Mouse (Mus musculus) layer of hippocampus, adult 11-12 months (tissue): ENCODE results near the gene Cbfa2t3.

ENCODE experiments used
- DNase-seq: peaks from one replicate; pipeline ENCODE4 v3.0.0; 2022; ENCODE audit warnings: low spot score

Cbfa2t3 gene

GRCm38 (mm10) chr8:122606810-122607209 lies 92.1 kb downstream of the Cbfa2t3 start:
- no peak for DNase-seq

DNA sequence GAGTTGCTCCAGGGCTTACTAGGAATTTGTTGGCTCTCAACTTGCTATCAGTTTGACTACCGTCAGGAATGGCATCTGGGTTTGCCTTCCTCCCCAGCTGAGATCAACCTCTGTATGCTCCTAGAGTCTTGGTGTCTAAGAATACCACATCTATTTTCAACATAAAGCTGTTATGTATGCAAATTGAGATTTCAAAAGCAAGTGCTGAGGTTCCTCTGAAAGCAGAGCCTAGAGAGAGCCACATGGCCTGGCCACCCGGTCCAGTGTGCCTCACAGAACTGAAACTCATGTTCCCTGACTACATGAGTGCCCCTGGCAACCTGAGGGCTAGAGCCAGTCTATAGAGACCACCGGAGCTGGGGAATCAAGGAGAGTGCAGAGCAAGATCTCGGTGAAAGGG lies 93.5 kb downstream of the Cbfa2t3 start:
- no peak for DNase-seq

DNA sequence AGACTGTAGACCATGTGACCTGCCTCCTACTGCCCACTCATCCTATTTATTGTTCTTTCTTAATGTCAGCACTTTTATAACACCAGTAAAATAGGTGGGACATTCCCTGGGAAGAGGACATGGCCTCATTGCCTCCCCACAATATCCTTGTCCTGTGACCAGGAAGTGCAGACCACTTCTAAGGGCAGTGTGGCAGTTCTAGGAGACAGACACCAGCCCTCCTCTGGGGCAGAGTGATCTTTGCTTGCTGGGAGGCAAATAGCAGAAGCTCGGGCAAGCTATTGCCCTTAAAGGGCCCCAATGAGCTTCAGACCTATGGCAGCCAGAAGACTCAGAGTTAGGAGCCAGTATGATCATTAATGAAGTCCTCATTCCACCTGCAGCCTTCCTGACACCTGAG lies 94.3 kb downstream of the Cbfa2t3 start:
- no peak for DNase-seq

- no peak for DNase-seq
Measured at GRCm38 (mm10) chr8:122600666-122601065, 98.2 kb downstream of the Cbfa2t3 start.

- DNase-seq, result no peak
Measured at GRCm38 (mm10) chr8:122596031-122596430, 102.9 kb downstream of the Cbfa2t3 start.

GRCm38 (mm10) chr8:122593783-122594507 lies 105.0 kb downstream of the Cbfa2t3 start:
- no peak for DNase-seq

DNA sequence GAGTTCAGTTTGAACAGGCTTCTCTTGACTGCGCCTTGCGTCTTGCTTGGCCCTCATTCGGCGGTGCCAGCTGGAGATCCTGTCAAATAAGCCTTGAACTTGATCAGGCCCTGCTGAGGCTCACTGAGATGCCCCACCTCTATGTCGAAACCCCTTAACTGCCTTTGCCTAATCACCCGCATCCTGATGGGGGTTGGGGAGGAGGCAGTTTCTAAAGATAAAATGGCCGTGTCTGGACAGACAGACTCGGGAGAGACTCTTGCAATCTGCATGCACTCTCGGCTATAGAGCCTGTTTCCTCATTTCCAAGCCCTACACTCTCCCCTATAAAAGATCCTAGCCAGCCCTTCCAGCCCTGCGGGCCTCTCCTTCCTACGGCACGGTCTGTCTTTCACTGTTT lies 105.7 kb downstream of the Cbfa2t3 start:
- DNase-seq, result no peak

DNA sequence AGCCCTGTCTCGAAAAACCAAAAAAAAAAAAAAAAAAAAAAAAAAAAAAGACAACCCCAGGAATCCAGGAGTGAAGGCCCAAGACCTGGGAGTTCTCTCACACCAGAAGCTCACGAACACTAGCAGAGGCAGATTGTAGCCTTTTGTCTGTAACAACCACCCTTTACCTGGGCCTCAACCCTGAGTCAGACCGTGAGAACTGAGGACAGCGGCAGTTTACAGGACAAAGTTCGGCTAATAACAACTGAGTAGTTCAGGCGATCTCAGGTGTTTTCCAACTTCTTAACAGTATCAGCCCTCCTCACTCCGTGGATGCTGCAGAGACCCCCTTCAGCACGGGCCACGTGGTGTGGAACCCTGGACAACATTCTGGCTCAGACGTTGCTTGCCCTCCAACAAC lies 112.2 kb downstream of the Cbfa2t3 start:
- no peak for DNase-seq

DNA sequence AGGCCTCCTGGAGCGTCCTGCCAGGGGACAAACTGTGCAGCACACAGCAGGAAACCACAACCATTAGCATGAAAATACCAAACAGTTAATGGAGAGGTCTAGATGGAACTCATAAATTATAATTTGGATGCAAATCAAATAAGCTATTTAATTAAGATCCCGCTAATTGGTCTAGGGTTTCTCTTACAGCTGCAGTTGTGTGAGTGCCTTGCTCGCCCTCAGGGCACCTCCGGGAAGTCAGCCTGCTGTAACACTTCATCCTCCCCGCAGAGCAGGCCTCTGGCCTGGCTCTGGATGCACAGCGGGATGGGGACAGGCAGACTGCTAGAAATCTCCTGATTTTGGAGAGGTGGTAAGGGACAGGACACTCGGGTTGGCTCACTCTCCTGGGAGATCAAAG lies 112.7 kb downstream of the Cbfa2t3 start:
- DNase-seq, result no peak

DNA sequence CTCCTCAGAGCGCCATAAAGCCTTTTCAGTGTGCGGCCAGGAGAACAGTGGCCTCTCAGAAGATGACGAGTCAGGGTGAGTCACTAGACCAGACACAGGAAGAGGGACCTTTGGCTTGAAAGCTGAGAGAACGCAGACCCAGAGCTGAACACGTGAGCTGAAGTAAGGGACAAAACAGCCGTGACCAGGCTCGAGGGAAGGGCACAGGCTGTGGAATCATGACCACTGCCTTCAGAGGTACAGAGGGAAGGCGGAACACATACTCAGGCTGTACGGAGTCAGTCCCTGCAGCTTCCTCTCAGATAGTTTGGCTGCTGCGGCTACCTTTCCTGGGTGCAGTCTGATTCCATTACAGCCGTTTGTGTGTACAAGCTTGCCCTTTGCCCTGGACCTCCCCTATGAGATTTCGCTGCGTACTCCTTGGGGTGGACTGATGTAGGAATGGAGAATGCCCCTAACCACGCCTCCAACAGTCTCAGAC lies 113.5 kb downstream of the Cbfa2t3 start:
- no peak for DNase-seq

DNA sequence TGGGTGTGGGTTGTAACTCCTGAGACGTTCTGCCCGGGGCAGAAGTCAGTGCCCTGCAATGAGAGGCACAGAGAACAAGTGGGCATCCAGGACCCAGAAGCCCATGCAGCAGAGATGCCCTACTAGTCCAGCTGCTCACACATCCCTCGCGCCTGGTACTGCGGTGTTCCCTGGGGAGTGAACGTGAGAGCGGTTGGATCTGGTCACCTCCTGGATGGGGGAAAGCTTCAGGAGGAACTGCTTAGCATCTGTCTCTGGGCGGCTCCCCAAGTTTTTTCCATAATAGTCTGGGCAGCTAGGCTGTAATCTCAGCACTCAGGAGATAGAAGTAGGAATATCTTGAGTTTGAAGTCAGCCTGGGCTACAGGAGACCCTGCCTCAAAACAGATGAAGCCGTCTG lies 113.9 kb downstream of the Cbfa2t3 start:
- no peak for DNase-seq

GRCm38 (mm10) chr8:122580926-122581325 lies 118.0 kb downstream of the Cbfa2t3 start:
- no peak for DNase-seq

- DNase-seq, result no peak
Measured at GRCm38 (mm10) chr8:122579196-122579595, 119.7 kb downstream of the Cbfa2t3 start.

DNA sequence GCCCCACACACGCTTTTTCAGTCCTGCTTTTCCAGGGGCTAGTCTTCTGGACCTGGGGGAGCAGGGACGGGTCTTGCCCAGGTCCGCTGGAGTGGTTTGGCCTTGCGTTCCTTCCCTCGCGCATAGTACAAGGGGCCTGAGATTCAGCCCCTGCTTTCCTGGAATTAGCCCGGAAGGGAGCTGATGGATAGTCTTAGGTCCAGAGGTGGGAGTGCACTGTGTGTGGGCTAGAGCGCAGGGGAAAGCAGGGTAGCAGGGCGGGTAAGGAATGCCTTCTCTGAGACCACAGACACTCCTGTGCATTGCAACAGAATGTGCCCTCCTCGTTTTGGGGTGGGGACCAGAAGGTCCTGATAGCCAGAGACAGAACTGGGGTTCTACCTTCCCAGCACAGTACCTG lies 121.8 kb downstream of the Cbfa2t3 start:
- no peak for DNase-seq

GRCm38 (mm10) chr8:122576648-122577022 lies 122.3 kb downstream of the Cbfa2t3 start, which contains the start of gene Aprt:
TSS of gene Aprt (minus strand) at chr8:122576909.
- peak; percentile 93 for DNase-seq

DNA sequence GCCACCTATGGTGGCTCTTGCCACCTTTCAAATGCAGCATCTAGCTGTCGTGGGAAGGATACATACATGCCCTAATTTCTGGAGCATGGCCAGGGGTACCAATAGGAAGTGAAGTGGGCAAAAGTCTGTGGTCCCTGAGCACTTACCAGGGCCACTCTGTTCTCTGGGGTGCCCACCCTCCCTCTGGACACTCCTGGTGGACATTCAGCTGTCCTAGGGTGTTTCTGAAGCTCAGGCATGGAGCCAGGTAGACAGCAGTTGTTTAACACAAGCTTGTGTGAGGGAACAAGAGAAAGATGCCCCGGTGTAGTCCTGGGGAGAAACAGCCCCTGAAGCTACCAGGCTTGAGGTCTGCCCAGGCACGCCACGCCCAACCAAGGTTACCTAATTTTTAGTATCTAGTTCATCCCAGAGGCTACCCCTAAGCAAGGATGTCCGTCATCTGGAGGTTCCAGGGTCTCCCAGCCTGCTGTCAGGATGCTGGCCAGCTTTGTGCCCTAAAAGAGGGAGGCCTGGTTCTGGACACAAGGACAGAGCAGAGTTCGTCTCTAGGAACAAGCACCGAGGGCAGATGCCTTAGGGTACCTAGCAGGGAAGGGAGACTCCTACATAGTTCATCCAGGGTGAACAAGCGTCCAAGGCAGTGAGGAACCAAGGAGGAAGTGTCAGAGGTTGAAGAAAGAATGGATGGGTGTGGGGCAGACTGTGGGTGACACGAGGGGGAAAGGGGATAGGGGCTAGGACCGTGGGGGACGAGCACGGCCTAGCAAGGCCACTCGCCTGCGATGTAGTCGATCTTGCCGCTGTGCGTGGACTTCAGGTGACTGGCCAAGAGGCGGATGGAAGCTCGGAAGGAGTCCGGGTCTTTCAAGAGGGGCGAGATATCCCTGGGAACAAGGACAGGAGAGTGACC lies 122.9 kb downstream of the Cbfa2t3 start:
- no peak for DNase-seq

DNA sequence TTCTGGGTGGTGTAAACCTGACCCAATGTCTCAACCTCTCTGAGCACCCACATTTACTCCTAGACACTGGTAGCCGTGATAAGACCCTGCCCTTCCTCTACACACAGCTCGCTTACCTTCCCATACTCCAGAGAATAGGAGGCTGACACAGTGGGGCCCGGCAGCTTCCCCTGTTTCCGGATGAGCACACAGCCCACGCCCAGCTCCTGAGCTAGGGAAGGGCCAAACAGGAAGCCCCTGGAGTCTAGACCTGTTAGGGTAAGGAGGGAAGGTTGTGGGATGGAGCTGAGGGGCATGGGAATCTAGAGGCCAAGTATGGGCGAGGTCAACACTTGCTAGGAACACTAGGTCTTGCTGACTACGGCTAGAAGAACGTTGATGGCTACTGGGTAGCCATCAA lies 123.6 kb downstream of the Cbfa2t3 start:
- DNase-seq, result no peak
